Mouse (Mus musculus) inflammation-experienced regulatory T-cells, adult 16 weeks (primary cell): ENCODE measurements around the gene Krtap7-1. TPM values are rescaled to one million over a fixed set of nuclear protein-coding genes. Genes with fewer than 3 reads are reported as not detected.

ENCODE experiments used
- polyA plus RNA-seq: library from polyadenylated mRNA; unstranded; fragments of 100-300 nt; shearing (Covaris generic); gene quantifications from one replicate; pipeline ENCODE4 v1.2.1, GENCODE M21; 2017

Gene Krtap7-1
- not detected for polyA plus RNA-seq

DNA sequence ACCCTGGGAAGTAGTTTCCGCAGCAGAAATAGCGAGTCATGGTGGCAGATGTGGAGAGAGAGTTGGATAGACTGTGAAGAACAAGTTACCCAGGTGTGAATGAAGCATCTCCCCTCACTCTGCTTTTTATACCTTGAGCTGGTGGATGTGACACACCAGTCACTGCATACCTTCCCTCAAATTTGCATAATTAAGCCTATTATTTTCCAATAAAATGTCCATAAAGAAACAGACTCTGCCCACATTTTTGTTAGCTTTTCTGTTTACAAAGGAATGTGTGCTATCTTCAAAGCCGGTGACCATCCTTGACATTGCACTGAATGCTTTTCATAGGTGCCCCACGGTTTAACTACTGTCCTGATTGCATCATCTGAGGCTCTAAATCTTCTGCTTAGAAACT, at the start of gene Krtap7-1:
Krtap7-1 (minus strand) TSS at position 101 of the 400 bp plus-strand sequence.

DNA sequence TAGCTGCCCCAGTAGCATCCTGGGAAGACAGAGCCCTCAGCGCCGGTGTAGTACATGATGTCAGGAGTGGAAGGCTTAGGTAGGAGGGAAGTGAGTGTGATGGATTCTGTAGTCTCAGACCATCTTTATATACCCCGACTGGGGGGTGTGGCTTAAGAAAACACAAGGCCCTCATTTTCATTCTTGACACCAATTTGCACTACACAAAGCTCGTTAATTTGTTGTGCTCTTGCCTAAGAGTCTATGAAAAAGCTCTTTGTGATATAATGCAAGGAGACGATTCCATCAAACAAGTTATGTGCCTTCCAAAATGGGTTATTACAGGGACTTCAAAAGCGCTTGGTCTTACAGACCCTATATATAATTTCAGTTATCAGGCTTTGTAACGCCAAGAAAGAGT, 20.3 kb downstream of the Krtap7-1 start, which contains the start of gene Krtap8-1:
Krtap8-1 (minus strand) TSS at position 101 of the 400 bp plus-strand sequence.

Other genes with a start within 250 kb of the Krtap7-1 start
- not detected for gene Krtap21-1, start 104.5 kb downstream of the Krtap7-1 start, polyA plus RNA-seq
- gene Krtap6-2, start 88.2 kb downstream of the Krtap7-1 start, polyA plus RNA-seq = not detected
- gene Krtap8-1, start 20.4 kb downstream of the Krtap7-1 start, polyA plus RNA-seq = not detected
- gene Krtap11-1, start 62.9 kb upstream of the Krtap7-1 start, polyA plus RNA-seq = not detected